ENCODE assay signal across 17 mouse cellular contexts in the genomic region with DNA sequence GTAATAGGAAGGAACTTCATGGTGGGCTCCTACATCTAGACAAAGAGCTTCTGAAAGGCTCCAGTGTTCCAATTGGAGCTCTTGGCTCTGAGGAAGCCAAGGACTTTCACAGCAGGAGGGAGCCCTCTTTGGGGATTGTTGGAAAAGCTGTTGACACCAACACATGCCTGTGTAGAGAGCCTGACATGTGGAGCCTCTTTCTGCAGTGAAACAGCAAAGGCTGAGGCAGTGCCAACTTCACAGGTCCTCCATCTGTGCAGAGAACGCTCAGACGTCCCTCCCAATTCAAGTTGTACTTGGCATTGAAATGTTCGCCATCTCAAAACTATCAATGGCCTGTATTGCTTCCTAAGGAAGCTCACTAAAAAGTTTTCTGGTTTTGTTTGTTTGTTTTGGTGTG.
DNase-seq lines count a peak whose midpoint lies in the region; TF ChIP-seq lines count a peak whose summit lies in the region.
"Had no signal": no experiment of that assay in that cellular context is flagged by ENCODE, and none has a peak within 500 bp of the region (broad histone marks: within the 10 kb centered on the region; RNA-seq: fewer than 3 reads in every experiment).

No protein-coding gene starts in this region.

- H3K4me3 ChIP-seq in left cerebral cortex, adult 2 months = no peak overlapping the region
- H3K4me3 ChIP-seq: gastrocnemius, adult 2 months; limb, embryonic 12.5 days; midbrain, embryonic 15.5 days; stomach, embryonic 15.5 days had no signal

- peak; percentile 4 for DNase-seq in cerebellum, adult 11-12 months
- DNase-seq in cerebellum, adult 8-10 months = no peak
- peak; percentile 46 for DNase-seq in left cerebral cortex, adult 11 months (ENCODE audit: low spot score)
- DNase-seq in left cerebral cortex, adult 2 months (ENCODE audit: extremely low spot score in 1 of 2, low spot score in 2 of 2) = no peak
- peak; percentile 79 to 91 for DNase-seq in layer of hippocampus, adult 18-20 months (ENCODE audit: low spot score in 2 of 2)
- DNase-seq in left cerebral cortex, postnatal 4 days = peak; percentile 54
- no peak for DNase-seq in adrenal gland, postnatal 10 days
- no peak for DNase-seq in spleen, adult 12 weeks (ENCODE audit: low spot score)
- DNase-seq: adrenal gland, adult 8-10 months; gastrocnemius, adult 2 months; heart, postnatal 36 days; kidney, postnatal 25 days; lung, postnatal 4 days; thymus, postnatal 4 days had no signal

- TF ChIP-seq CTCF in left cerebral cortex, adult 2 months (IDR thresholded peaks at IDR 0.05) = no peak

- intact Hi-C loops in left cerebral cortex, adult 2 months (cut with DNase I) = loop anchor here (10.0 kb wide), 1 partner anchor 610 kb away; no protein-coding TSS in a partner anchor
- intact Hi-C loops in left cerebral cortex, postnatal 4 days (cut with DNase I) = no loop called here

- H3K27ac ChIP-seq in left cerebral cortex, adult 2 months = no peak overlapping the region
- H3K27ac ChIP-seq: gastrocnemius, adult 2 months; limb, embryonic 12.5 days; midbrain, embryonic 15.5 days; stomach, embryonic 15.5 days had no signal

Comparison
In these comparisons a context has a peak if more than half of its experiments do, and no peak if none do; other contexts are left out.
1. DNase-seq: peak in cerebellum, adult 11-12 months (single experiment), left cerebral cortex, adult 11 months (single experiment), layer of hippocampus, adult 18-20 months (2 of 2) and left cerebral cortex, postnatal 4 days (single experiment); none in cerebellum, adult 8-10 months (single experiment), left cerebral cortex, adult 2 months (0 of 2), adrenal gland, postnatal 10 days (single experiment) and spleen, adult 12 weeks (single experiment).